Mouse (Mus musculus) midbrain, postnatal 0 days (tissue): Measurements from ENCODE around the gene Clk1. TPM values are rescaled to one million over a fixed set of nuclear protein-coding genes. Genes with fewer than 3 reads are reported as not detected.
A peak's percentile ranks its signal among the peaks of the same experiment; 100 is the strongest.

Experiments used
- ATAC-seq: fragments of 200-750 bp; cut with Nextera tagmentation; 2 replicates; pipeline ENCODE4 v1.8.0; 2017; ENCODE audit warnings: moderate number of reproducible peaks, mild to moderate bottlenecking, moderate TSS enrichment, moderate library complexity; ENCODE audit not compliant: low FRiP score
- DNase-seq: peaks from one replicate; pipeline ENCODE4 v3.0.0-alpha.2; 2015; ENCODE audit warnings: low spot score
- H3K27ac ChIP-seq: fragments of 300-500 bp; sonication (generic); 2 replicates; pipeline ENCODE4 v1.5.1; 2014; ENCODE audit warnings: low read depth, mild to moderate bottlenecking, low read length, mixed read lengths
- H3K27me3 ChIP-seq: fragments of 300-500 bp; sonication (generic); 2 replicates; pipeline ENCODE4 v1.6.1; 2014; ENCODE audit warnings: low read length, control low read depth, mixed read lengths; ENCODE audit not compliant: insufficient read depth
- H3K36me3 ChIP-seq: fragments of 300-500 bp; sonication (generic); 2 replicates; pipeline ENCODE4 v1.6.1; 2014; ENCODE audit warnings: low read length, control low read depth, mixed read lengths; ENCODE audit not compliant: insufficient read depth
- H3K4me1 ChIP-seq: fragments of 300-500 bp; sonication (generic); 2 replicates; pipeline ENCODE4 v1.6.1; 2014; ENCODE audit warnings: mild to moderate bottlenecking, control low read depth, antibody characterized with exemption, low read length, mixed read lengths; ENCODE audit not compliant: insufficient read depth
- H3K4me2 ChIP-seq: fragments of 300-500 bp; sonication (generic); 2 replicates; pipeline ENCODE4 v1.6.1; 2014; ENCODE audit warnings: low read depth, mild to moderate bottlenecking, low read length, mixed read lengths; ENCODE audit not compliant: poor library complexity, severe bottlenecking
- H3K4me3 ChIP-seq: fragments of 300-500 bp; sonication (generic); 2 replicates; pipeline ENCODE4 v1.5.1; 2014; ENCODE audit warnings: low read depth, mild to moderate bottlenecking, low read length, moderate library complexity
- H3K9ac ChIP-seq: fragments of 300-500 bp; sonication (generic); replicated peaks from 2 replicates; pipeline ENCODE4 v1.6.1; 2014; ENCODE audit warnings: mild to moderate bottlenecking, low read length, moderate library complexity, mixed read lengths; ENCODE audit not compliant: poor library complexity, severe bottlenecking
- H3K9me3 ChIP-seq: fragments of 300-500 bp; sonication (generic); 2 replicates; pipeline ENCODE4 v1.6.1; 2016; ENCODE audit warnings: low read length, control low read depth
- CTCF ChIP-seq: IDR thresholded peaks from 2 replicates; pipeline ENCODE4 v1.5.1; 2016; ENCODE audit warnings: antibody characterized with exemption, mild to moderate bottlenecking
- WGBS: fragments of 180-500 bp; shearing (Covaris S2); extraction: QIAGEN DNeasy Blood & Tissue Kit; methylation state at CpG from one replicate; pipeline ENCODE4 v1.1.7; 2014; 5-methylcytosine and 5-hydroxymethylcytosine counted together
- polyA plus RNA-seq: library from polyadenylated mRNA; unstranded; fragments of >200 nt; fragmentation: Nextera tagmentation; extraction: Ambion mirVana; gene quantifications from 2 replicates; pipeline ENCODE4 v1.2.1, GENCODE M21; 2015
- total RNA-seq: library from RNA; depleted of rRNA; stranded (reverse); fragments of >200 nt; gene quantifications from 2 replicates; pipeline ENCODE4 v1.2.3, GENCODE M21; 2014

Gene Clk1
- total and polyA plus RNA-seq, 2 experiments from 2014 or later: 85.5 to 114 TPM

- WGBS: 93% methylated on average over 5 of the region's 5 CpGs
- no peaks in the 10 kb centered on the region for H3K4me1 ChIP-seq
- no peak for TF ChIP-seq CTCF
- no peak overlapping the region for H3K4me3 ChIP-seq
- H3K9me3 ChIP-seq: no peaks in the 10 kb centered on the region
- H3K4me2 ChIP-seq: no peak overlapping the region
- no peak overlapping the region for H3K27ac ChIP-seq
- H3K9ac ChIP-seq: no peak overlapping the region
- DNase-seq: no peak
- ATAC-seq: no peak
- peaks cover 51% of the 10 kb centered on the region for H3K36me3 ChIP-seq
- H3K27me3 ChIP-seq: no peaks in the 10 kb centered on the region
Observed at GRCm38 (mm10) chr1:58458175-58458574, 34.3 kb upstream of the Clk1 start.

GRCm38 (mm10) chr1:58454316-58454715, 30.4 kb upstream of the Clk1 start:
- DNase-seq: no peak
- Histone ChIP-seq H3K36me3 (peaks cover 41% of the 10 kb centered on the region), H3K4me2 (no peak overlapping the region), H3K27ac (no peak overlapping the region), H3K9me3 (no peaks in the 10 kb centered on the region), H3K4me1 (no peaks in the 10 kb centered on the region), H3K9ac (no peak overlapping the region), H3K4me3 (no peak overlapping the region), H3K27me3 (no peaks in the 10 kb centered on the region)
- ATAC-seq: no peak
- 90% methylated on average over 6 of the region's 6 CpGs for WGBS
- TF ChIP-seq CTCF: no peak

- Histone ChIP-seq H3K9me3 (no peaks in the 10 kb centered on the region), H3K4me2 (no peak overlapping the region), H3K36me3 (peaks cover 16% of the 10 kb centered on the region; the same call in 1 of the 2 replicates), H3K27ac (no peak overlapping the region), H3K4me1 (peaks cover 7% of the 10 kb centered on the region; the same call in 1 of the 2 replicates), H3K9ac (no peak overlapping the region), H3K27me3 (no peaks in the 10 kb centered on the region), H3K4me3 (no peak overlapping the region)
- ATAC-seq: no peak
- WGBS: 90% methylated on average over 7 of the region's 7 CpGs
- DNase-seq: no peak
- no peak for TF ChIP-seq CTCF
Observed at GRCm38 (mm10) chr1:58448396-58448795, 24.5 kb upstream of the Clk1 start.

GRCm38 (mm10) chr1:58447766-58448165, 23.9 kb upstream of the Clk1 start:
- Histone ChIP-seq H3K36me3 (peaks cover 16% of the 10 kb centered on the region; the same call in 1 of the 2 replicates), H3K27me3 (no peaks in the 10 kb centered on the region), H3K9ac (no peak overlapping the region), H3K4me3 (no peak overlapping the region), H3K27ac (no peak overlapping the region), H3K9me3 (no peaks in the 10 kb centered on the region), H3K4me1 (peaks cover 7% of the 10 kb centered on the region; the same call in 1 of the 2 replicates), H3K4me2 (no peak overlapping the region)
- ATAC-seq (no peak), DNase-seq (no peak)
- 95% methylated on average over 7 of the region's 7 CpGs for WGBS
- no peak for TF ChIP-seq CTCF

DNA sequence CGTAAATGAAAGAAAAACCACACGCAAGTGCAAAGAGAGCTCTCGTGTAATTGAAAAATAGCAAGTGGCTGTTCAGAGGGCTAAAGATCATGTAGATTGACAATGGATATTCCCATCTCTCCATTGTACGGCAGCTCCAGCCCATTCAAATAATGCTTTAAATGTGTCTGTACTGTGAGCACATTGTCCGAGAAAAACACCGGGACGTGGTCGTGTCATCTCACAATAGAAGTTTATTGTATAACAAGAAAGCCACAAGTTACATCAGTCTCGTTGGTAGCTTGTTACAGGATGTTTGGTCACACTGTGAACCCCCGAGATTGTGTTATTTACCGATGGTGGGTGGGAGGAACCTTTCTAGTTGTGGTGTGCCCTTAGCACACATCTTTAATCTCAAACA, 22.0 kb upstream of the Clk1 start:
- Histone ChIP-seq H3K9ac (peak overlapping the region; percentile 82), H3K4me3 (peak overlapping the region; percentile 66), H3K36me3 (peaks cover 17% of the 10 kb centered on the region; the same call in 1 of the 2 replicates), H3K4me1 (peaks cover 7% of the 10 kb centered on the region; the same call in 1 of the 2 replicates), H3K27me3 (no peaks in the 10 kb centered on the region), H3K27ac (peak overlapping the region; percentile 87), H3K9me3 (no peaks in the 10 kb centered on the region), H3K4me2 (peak overlapping the region; percentile 58)
- no peak for TF ChIP-seq CTCF
- ATAC-seq (peak; percentile 4; the same call in 1 of the 2 replicates), DNase-seq (no peak)
- WGBS: 7% methylated on average over 11 of the region's 11 CpGs

- Histone ChIP-seq H3K9ac (peak within 1 kb of the TSS; percentile 83), H3K9me3 (no peaks in the 10 kb centered on the region), H3K4me1 (peaks cover 7% of the 10 kb centered on the region; the same call in 1 of the 2 replicates), H3K4me3 (peak within 1 kb of the TSS; percentile 66), H3K36me3 (peaks cover 14% of the 10 kb centered on the region; the same call in 1 of the 2 replicates), H3K27ac (peak within 1 kb of the TSS; percentile 87), H3K4me2 (peak within 1 kb of the TSS; percentile 58), H3K27me3 (no peaks in the 10 kb centered on the region)
- ATAC-seq: peak; percentile 97
- peak; percentile 47 for TF ChIP-seq CTCF
- peak; percentile 97 for DNase-seq
- under 1% methylated on average over 33 of the region's 33 CpGs for WGBS
Observed at GRCm38 (mm10) chr1:58445143-58445722, 21.4 kb upstream of the Clk1 start, which contains the start of the genes Nif3l1 and Ppil3. TSS of gene Nif3l1 (plus strand) at chr1:58445151. TSS of gene Ppil3 (minus strand) at chr1:58445486.
